Mouse (Mus musculus) WW6 (cell line): Measurements from ENCODE around the gene C2cd5.

ENCODE experiments used
- DNase-seq: peaks from one replicate; pipeline ENCODE4 v3.0.0-alpha.2; 2013; ENCODE audit warnings: low read depth, low spot score

C2cd5 gene

DNA sequence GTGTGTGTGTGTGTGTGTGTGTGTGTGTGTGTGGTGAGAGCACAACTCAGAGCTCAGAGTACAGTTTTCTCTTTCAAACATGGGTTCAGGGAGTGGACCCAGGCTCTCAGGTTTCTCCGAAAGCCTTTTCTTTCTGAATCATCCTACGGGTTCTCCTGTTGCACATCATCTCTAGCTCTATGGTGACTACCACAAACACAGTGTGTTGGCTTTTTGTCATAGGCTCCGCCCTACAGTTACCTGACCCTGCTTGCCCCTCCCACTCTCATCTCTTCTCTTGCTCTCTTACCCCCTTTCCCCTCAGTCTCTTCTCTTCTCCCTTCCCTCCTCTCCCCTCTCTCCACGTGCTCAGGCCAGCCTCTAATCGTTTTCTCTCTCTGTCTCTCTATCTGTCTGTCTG lies 15.6 kb upstream of the C2cd5 start:
- DNase-seq: no peak

DNA sequence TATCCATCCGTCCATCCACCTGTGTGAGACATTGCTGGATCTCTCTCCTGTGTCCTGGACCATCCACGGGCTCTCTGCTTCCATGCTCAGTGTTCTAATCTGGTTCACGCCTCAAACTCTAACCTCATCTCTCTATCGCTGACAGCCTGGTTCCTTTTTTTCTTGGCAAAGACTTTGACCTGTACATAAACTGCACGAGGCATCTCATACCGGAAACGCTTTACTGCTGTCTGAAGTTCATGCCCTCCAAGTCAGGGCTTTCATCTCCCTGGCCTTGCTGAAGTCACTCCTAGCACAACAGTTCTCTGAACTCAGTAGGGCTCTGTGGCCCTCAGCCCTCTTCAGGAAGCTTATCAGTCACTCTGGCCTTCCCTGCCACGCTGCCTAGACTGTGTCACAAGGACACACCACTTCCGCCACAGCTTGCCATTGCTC lies 15.1 kb upstream of the C2cd5 start:
- no peak for DNase-seq

DNA sequence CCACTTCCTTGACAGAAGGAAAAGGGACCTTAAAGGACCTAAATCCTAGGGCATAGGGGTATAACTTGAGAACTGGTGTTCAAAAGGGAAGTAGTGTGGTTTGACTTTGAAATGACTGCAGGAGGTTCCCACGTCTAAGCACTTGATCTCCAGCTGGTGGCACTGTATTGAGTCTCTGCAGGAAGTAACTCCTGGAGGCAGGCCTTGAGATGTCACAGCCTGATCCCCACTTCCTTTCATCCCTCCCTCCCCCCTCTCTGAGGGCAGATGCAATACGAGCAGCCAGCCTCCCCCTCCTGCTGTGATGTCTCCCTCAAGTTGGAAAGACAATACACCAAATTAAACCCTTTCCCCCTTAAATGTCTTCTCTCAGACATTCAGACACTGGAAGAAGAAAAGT lies 14.6 kb upstream of the C2cd5 start:
- no peak for DNase-seq

DNA sequence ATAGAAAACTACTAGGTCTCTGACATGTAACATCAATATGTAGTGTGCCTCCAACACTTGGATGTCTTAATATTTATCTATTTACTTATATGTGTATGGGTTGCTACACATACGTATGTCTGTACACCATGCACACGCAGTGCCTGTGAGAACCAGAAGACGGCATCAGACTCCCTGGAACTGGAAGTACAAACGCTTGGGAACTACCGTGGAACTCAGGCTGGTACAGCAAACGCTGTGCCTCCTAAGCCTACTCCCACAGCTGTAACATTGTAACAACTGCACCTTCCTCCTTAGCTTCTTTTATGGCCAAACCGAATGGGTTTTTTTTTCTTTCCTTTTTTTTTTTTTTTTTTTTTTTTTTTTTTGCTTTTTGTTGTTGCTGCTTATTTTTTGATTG lies 10.4 kb upstream of the C2cd5 start:
- no peak for DNase-seq

DNA sequence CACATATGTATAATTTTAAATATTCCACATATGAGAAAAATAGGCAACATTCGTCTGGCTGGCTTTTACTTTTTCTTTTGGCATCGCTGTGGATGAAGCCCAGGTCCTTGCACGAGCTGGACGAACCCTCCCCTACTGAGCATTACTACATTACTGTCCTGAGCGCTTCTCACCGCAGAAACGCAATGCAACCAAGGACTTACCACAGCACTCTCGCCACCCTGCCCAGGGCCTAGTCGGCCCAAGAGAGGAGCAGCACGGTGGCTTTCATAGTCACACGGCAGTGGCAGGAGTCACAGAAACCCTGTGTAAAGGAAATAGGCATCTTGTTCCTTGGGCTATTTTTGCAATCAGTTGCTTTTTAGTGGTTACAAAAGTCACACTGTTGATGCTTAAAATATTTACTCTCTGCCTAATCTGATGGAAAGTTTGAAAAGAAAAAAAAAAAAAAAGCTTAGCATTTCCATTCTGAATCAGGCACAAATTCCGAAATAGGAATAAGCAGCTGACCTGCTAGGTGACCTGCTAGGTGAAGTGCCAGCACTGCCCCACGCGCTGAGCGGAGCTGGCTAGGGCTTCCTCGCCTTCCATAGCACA lies 9.8 kb upstream of the C2cd5 start:
- no peak for DNase-seq

DNA sequence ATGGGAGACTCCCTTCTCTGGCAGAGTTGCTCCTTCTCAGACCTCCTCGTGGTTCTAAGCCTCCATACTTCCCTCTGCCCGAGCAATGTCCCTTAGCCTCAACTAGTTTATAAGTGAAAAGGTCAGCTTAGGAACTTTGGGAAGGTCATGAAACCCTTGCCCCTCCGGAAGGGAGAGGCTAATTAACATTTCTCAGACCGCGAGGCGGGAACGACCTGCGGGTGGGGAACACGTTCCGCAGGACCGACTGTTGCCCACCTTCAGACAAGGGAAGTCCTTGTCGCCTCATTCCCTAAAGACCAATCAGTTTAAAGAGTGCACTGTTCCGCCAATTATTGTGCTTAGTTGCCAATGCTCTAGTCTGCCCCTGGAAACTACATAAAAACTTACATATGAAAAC lies 8.1 kb upstream of the C2cd5 start:
- no peak for DNase-seq

DNA sequence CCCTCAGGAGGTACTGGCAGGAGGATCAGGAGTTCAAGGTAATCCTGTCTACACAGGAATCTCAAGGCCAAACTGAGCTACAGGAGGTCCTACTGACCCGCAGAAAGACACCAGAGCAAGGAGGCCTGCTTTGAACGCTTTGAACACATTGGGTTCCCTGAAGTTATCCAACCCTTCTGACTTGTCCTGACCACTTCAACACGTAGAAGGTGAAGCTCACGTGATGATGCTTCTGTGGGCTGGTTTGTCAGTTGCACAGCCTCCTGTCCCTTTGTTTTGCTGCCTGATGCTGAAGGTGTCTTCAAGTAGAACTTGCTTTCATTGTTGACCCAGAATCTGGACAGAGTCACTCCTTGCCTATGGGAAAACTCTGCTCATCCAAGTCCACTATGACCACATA lies 7.7 kb upstream of the C2cd5 start:
- DNase-seq: no peak

DNA sequence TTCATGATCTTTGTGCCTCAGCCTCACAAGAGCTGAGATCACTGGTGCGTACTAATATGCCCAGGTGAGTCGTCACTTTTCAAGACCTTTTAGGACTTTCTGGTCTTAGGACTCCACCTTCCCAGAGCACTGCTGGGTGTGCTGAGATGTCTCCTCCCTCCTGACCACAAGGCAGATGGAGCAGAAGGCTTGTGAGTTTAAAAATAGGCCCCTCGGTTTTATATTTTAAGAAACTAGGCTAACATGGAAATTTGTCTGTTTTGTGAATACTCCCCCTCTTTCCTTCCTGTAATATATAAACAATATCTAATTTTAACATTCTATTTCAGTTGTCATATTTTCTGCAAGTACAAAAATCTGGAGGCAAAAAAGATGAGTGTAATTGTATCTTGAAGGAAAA lies 5.8 kb upstream of the C2cd5 start:
- no peak for DNase-seq

DNA sequence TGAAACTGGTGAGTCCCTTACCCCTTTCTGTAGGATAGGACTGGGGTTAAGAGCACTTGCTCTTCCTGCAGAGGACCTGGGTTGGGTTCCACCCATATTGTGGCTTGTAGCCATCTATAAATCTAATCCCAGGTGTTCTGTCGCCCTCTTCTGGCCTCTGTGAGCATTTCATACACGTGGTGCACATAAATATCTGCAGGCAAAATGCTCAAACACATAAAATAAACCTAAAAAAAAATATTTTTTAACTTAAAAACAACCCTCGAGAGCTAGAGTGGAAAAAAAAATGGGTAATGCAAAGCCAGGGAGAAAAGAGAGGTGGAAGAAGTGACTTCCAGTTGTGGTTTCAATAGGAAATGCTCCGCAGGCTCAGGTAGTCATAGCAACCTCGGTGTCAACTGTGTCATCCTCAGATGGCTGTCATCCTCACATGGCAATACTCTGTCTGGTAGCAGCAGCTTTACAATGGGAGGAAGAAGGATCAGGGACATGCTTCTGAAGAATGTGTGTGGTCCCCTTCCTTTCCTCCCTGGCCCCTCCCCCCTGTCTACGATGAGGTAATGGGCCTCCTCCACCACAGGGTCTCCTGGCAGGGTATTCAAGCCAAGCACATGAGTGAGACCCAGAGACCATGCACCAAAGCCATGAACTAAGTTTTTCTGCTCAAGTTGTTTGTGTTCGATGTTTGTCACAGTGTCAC lies 4.2 kb upstream of the C2cd5 start:
- DNase-seq: no peak

DNA sequence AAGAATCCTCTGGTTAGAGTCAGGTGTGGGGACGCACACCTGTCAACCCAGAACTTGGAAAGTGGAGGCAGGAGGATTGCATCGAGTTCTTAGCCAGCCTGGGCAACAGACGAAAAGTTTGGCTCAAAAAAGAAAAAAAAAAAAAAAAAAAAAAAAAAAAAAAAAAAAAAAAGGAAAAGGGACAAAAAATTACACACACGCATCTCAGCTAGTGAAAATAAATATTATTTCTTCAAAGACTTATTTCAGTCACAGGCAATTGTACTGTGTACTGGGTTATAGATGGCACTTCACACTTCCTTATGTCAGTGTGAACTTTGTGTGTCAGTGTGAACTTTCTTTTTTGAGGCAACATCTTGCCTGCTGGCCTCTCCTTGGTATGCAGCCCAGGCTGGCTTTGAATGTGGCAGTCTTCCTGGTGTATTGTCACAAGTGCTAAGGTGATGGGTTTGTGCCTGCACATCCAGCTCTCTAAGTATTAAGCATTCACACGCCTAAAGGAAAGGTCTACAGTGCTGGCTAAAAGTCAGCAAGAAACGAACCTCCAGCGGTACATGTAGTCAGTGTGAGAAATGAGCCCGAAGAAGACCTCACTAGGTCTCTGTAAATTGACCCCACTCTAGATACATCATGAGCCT lies 656 bp upstream of the C2cd5 start:
- DNase-seq: no peak

DNA sequence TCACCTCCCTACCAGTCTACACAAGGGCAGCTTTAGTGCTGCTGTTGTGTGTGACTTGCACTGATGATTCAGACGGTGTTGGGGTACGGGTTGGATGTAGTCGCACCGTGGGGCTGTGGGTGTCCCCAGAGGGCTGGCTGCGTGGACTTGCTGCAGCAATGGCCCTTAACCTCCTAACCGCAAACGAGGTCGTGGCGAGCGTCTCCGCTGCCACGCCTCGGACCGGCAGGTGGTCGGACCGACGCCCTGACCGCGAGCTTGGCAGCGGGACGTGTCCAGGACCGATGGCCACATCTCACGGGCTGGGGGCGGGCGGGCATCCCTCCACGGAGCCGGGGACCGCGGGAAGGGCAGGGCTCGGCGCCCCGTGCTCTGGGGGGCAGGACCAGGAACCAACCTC lies 660 bp downstream of the C2cd5 start:
- DNase-seq: no peak

DNA sequence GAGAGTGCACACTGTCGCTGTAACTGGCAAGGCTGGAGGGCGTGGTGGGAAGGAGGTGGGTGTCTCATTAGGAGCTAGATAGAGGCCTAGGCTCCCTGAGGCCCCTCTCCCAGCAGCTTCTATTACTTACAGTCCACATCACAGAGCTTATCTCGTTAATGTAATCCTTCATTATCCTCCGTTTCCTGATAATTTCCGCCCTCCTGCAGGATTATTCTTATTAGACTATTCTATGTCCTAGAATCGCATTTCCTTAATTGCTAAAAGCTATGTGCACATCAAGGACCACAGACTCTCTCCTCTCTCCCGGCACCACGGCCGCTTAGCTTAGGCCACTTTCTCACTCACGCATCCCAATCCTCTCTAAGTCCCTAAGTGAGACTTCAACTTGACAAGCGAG lies 4.8 kb downstream of the C2cd5 start:
- DNase-seq: no peak

DNA sequence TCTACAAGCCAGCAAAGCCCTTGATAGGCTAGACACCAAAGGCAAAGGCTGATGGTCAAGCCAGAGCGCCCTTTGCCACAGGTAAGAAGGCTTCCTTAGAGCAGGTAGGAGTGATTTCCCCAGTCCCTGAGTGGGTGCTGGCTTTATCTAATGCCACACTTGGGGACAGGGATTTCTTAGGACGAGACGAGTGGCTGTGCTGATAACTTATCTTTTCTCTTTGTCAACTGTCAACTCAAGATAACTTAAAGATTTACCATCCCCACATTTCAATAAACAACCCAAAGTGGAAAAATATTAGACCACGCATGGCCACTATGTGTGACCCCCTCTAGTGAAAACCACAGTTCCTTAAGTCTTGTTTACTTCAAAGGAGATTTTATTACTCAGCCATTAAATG lies 7.1 kb downstream of the C2cd5 start:
- DNase-seq: no peak

DNA sequence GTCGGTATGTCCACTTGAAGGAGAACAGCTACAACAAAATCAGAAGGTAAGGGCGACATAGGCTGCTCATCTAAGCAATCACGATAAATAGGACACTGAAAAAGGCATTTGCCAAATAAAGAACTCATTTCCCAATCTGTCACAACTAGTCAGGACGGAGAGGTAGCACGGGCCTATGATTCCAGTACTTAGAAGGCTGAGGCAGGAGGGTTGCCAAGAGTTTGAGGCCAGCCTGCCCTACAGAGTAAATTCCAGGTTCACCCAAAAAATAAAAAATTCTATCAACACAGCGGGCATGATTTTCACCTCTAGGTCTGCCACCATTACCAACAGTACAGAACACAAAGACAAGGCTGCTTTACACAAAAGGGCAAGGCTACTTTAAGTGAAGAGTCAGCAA lies 8.9 kb downstream of the C2cd5 start:
- DNase-seq: no peak

DNA sequence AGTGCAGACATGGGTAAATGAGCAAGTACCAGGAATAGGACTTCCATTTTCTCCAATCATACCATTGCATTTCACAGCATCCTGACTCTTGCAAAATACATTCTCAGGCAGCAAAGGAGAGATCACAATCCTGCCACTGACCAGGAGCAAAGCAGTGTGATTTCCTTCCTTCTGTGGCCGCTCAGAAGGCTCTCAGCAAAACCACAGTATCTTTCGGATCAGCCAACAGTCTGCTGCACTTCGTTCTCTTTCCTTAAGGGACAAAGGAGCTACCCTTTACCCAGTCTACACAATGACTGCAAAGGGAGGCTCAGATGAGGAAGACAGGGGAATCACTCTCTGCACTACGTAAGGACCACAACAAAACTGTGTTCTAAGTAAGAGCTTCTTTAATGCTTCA lies 12.6 kb downstream of the C2cd5 start:
- no peak for DNase-seq

DNA sequence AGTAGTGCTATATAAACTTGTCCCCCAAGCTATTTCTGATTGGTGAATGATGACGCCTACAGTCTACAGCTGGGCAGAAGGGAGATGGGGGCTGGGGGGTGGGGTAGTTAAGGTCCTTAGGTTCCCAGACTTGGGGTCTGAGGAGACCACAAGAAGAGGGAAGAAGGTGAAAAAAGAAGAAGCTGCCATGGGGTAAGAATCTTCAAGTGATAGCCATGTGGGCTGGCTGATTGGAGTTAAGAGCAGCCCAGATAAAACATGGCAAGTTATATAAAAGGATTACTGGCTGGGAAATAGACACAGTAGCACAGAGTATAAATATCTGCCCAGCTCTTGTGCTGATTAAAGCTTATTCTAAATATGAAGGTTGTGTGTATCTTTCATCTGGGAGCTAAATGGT lies 14.0 kb downstream of the C2cd5 start:
- no peak for DNase-seq

DNA sequence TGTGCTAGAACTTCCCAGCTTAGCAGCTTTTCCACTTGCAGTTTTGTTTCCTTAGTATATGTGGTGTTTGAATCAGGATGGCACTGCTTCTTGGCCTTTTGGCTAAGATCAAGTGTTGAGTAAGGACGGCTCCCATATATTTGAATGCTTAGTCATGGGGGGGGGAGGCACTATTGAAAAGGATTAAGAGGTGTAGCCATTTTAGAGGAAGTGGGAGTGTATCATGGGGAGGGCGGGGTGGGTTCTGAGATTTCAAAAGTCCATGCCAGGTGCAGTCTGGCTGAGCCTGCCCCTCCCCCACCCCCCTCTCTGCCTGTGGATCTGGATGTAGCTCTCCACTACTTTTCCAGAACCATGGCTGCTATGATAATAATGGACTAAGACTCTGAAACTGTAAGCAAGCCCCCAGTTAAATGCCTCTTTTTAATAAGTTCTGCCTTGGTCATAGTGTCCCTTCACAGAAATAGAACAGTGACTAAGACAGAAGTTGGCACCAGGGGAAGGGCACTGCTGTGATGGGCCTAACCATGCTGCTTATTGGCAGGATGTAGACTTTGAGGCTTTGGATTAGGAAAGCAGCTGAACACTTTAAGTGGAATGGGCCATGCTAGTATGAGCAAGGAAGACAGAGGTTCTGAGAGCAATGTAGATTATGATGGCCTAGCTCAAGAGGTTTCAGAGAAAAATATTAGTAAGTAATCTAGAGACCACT lies 15.5 kb downstream of the C2cd5 start:
- no peak for DNase-seq

DNA sequence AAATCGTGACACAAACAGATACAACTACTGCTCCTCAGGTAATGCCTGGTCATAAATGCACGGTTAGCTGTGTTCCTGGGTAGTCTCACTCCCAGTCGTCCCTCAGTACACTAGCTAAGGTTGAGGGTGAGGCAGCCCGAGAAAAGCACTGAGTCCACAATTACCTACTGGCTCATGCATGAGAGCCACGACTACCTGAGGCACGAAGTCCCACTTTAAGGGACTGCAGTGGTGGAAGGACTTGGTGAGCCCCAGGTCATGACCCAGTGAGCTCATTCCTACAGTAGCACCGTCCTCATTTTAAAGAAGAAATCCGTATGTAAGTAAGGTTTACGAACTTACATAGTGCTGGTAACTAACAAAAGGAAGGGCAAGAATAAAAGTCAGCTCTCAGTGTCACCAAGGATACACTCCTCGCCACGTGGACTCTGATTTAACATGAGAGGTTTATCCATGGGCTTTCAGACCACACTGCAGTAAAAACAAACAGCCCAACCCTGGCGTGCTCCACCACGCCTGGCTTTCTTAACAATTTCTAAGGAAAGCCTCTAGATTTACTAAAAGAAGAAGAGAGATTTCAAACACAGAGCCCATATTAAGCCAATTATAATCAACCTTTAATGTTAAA lies 18.3 kb downstream of the C2cd5 start:
- no peak for DNase-seq

DNA sequence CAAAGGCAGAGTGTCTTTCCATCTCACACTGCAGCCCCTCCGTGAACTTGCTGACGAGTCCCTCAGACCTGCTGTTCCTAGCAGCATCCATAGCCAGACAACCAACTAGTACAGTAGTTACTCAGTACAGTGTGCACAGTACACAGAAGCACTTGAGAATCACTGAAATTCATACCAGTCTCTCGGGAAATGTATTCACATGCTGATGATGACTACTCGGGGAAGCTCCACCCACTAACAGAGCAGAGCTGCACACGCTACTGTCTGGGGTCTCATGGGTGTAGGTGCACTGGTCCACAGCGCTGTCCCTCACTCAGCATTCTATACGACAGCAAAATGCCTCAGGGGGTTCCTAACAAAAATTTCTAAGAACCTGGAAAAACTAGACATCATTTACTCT lies 19.2 kb downstream of the C2cd5 start:
- DNase-seq: no peak

DNA sequence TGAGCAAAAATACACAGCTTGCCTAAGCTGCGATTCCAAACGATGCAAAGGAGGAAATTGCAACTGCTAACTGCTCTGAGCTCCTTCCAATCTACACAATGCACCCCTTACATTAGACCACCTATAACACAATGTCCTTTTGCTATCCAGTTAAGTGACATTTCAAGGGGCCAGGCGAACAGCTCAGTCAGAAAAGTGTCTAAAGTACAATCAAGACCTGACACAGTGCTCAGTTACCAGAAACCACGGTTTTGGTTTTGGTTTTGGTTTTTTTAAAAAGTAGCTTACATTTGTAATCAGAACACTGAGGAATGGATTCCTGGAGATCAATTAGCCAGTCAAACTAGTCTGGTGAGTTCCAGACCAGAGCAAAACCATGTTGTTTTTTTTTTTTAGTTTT lies 20.8 kb downstream of the C2cd5 start:
- no peak for DNase-seq

DNA sequence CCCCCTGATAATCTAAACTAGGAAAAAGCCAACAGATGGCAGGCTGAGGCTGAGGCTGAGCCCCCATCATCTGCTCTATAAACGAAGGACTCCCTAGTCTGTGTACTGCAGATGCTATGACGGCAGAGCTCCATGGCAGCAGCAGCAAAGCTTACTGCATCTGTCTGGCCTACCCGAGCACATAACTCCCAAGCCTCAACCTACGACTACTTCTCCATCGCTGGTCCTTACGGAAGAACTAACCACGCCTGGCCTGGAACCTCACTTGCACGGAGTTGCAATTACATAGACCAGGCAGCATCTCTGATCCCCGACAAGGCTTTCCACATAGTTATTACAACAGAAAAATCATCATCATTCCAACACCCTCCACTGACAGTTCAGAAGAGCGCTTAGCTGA lies 23.5 kb downstream of the C2cd5 start:
- no peak for DNase-seq

DNA sequence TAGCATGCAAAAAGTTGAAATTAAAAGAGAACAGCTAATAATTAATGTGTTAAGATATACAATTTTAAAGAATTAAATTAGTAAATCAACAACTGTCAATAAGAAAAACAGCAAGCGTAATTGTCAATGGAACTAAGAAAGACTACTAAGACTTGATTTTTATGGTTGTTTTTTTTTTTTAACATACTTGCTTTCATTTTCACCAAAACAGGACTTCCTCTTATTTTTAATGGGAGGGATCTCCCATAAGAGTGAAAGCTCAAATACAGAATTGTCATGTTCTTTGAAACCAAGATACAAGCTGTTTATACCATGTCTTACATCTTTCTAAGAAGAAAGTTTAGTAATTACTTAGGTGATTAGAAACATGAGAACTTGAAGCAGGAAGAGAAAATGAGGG lies 26.0 kb downstream of the C2cd5 start:
- no peak for DNase-seq
